Mouse (Mus musculus) stomach, postnatal 0 days (tissue): ENCODE measurements around the gene Ctnna2.

Source experiments
- CTCF ChIP-seq: IDR thresholded peaks from 2 replicates; pipeline ENCODE4 v1.5.1; 2016; ENCODE audit warnings: antibody characterized with exemption, low read depth, mild to moderate bottlenecking, moderate library complexity
- EP300 ChIP-seq: optimal IDR thresholded peaks from 2 replicates; pipeline ENCODE3; 2016; ENCODE audit warnings: antibody characterized with exemption

- TF ChIP-seq EP300 (no peak), CTCF (no peak)
Measured at GRCm38 (mm10) chr6:77527636-77528035, 451.9 kb downstream of the Ctnna2 start.
